Mouse (Mus musculus): ENCODE data around the gene Gm20388.

Gm20388 gene

DNA sequence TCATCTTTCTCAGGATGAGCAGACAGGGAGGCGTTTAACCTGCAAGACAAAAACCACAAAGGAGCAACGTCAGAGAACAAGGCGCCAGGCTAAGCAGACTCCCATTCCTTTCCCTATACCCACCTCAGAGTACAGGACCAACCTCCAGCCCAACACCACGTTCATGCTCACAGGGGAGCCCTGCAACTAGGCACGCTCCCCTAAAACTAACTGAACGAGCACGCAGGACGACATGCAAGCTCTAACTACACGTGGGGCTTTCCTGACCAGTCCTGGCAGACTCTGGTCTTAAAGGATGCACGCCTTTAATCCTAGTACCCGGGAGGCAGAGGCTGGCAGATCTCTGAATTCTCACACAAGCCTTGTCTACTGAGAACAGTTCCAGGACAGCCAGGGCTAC lies 1910.7 kb downstream of the Gm20388 start:
- DNase-seq (ENCODE audit: low spot score in 2 of 2), result no peak

GRCm38 (mm10) chr8:121821770-121822169 lies 1911.1 kb downstream of the Gm20388 start:
- DNase-seq (ENCODE audit: low spot score in 2 of 2), result no peak

DNA sequence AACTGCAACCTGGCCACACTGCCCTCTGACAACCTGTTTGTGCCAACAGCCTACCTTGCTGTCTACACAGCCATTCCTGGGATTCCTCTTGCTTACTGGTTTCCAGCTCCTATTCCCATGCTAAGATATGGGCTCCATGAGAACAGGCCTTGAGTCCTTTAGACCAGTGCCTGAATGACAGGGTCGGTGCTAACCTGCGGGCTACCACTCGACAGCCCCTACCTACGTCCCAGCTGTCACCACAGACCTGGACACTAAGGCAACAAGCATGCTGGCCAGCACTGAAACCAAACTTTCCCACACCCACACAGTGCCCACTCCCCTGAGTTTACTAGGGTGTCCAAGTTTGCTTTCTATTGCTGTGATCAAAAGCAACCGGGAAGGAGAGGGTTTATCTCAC lies 1917.1 kb downstream of the Gm20388 start:
- no peak for DNase-seq (ENCODE audit: low spot score in 2 of 2)

GRCm38 (mm10) chr8:121828376-121829023 lies 1917.9 kb downstream of the Gm20388 start:
- DNase-seq (ENCODE audit: low spot score in 2 of 2), result no peak

- DNase-seq (ENCODE audit: low spot score in 2 of 2), result peak; percentile 72 to 79
These were observed 1918.6 kb downstream of the Gm20388 start, which contains the start of gene Klhdc4 for GRCm38 (mm10) chr8:121829048-121829776. Klhdc4 (minus strand) TSS chr8:121829569.

- no peak for DNase-seq (ENCODE audit: low spot score in 2 of 2)
These were observed 1919.2 kb downstream of the Gm20388 start for GRCm38 (mm10) chr8:121829777-121830362.

GRCm38 (mm10) chr8:121832061-121832460 lies 1921.4 kb downstream of the Gm20388 start:
- DNase-seq (ENCODE audit: low spot score in 2 of 2), result no peak

DNA sequence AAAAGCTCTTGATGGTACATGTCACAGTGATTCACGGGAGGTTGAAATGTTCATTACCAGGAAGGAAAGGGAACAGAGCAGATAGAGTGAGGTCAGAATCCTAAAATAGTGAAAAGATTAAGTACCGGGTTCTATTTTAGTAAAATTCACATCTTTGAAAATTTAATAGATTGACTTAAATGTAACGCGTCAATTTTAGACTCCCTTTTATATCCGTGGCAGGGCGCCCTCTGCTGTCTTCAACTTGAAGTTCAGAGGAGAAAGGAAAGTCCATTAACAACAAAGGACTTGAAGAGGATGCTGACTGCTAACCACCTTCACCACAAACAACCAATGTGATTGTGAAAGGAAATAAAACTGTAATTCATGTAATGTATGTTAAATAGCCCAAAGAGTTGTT lies 1921.9 kb downstream of the Gm20388 start:
- DNase-seq (ENCODE audit: low spot score in 2 of 2), result peak in 1 of 2 experiments; percentile 61

DNA sequence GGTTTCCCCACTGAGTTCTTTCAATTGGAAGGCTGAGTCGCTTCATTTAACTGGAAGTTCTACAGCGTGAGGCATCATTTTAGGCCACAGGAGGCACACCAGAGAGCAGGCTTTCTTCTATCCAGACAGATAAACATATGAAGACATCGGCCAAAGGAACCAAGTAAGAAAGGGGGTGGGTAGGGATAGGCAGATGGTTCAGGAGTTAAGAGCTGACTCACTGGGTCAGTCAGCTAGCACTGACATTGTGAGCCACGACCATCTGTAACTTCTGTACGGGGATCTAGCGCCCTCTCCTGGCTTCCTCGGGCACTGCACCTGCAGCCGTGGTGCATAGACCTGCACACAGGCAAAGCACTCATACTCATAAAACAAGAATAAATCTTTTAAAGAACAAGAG lies 1930.6 kb downstream of the Gm20388 start:
- peak in 1 of 2 experiments; percentile 40 for DNase-seq (ENCODE audit: low spot score in 2 of 2)

GRCm38 (mm10) chr8:121842064-121842955 lies 1931.7 kb downstream of the Gm20388 start:
- no peak for DNase-seq (ENCODE audit: low spot score in 2 of 2)

GRCm38 (mm10) chr8:121843184-121843733 lies 1932.6 kb downstream of the Gm20388 start:
- no peak for DNase-seq (ENCODE audit: low spot score in 2 of 2)

- DNase-seq (ENCODE audit: low spot score in 2 of 2), result no peak
These were observed 1934.1 kb downstream of the Gm20388 start for GRCm38 (mm10) chr8:121844765-121845164.

GRCm38 (mm10) chr8:121846815-121847214 lies 1936.2 kb downstream of the Gm20388 start:
- no peak for DNase-seq (ENCODE audit: low spot score in 2 of 2)

DNA sequence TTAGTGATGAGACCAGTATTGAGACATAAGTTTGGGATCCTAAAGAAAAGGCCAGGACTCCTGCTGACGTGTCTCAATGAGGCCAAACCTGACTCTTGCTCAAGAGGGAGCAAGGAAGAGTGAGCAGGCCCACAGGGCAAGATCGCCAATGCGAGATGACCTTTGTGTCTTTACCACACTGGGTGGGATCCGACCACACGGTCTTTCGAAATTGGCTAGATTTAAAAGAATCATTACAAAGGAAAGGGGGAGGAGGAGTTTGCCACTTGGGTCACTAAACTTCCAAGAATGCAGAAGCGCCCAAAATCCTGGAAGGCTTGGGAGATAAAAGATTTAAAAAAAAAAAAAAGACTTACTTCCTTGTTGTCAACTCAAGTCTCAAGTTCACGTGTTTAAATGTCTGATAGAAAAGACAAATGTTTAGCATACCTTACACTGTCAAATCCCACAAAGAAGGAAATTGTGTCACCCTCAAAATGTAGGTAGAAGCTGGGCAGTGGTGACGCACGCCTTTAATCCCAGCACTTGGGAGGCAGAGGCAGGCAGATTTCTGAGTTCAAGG lies 1936.7 kb downstream of the Gm20388 start:
- DNase-seq (ENCODE audit: low spot score in 2 of 2), result no peak

DNA sequence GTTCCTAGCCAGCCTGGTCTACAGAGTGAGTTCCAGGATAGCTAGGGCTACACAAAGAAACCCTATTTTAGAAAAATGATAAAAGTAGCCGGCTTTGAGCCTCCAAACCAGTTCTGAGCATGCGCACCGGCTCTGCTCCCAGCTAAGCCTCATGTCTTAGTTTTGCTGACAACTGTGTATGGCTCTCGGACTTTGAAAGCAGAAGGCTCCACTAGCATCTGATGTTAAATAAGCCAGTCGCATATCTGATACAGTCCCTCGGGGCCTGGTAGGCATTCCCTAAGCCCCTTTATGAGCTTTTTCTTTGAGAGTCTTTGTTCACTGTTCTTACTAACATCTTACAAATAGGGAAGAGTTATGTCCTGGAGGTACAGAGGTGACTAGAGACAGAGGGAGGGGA lies 1937.3 kb downstream of the Gm20388 start:
- no peak for DNase-seq (ENCODE audit: low spot score in 2 of 2)

- DNase-seq (ENCODE audit: low spot score in 2 of 2), result no peak
These were observed 1937.9 kb downstream of the Gm20388 start for GRCm38 (mm10) chr8:121848495-121848894.

- DNase-seq (ENCODE audit: low spot score in 2 of 2), result no peak
These were observed 1938.7 kb downstream of the Gm20388 start for GRCm38 (mm10) chr8:121849303-121849702.

GRCm38 (mm10) chr8:121850018-121850417 lies 1939.4 kb downstream of the Gm20388 start:
- DNase-seq (ENCODE audit: low spot score in 2 of 2), result peak; percentile 62 to 69

DNA sequence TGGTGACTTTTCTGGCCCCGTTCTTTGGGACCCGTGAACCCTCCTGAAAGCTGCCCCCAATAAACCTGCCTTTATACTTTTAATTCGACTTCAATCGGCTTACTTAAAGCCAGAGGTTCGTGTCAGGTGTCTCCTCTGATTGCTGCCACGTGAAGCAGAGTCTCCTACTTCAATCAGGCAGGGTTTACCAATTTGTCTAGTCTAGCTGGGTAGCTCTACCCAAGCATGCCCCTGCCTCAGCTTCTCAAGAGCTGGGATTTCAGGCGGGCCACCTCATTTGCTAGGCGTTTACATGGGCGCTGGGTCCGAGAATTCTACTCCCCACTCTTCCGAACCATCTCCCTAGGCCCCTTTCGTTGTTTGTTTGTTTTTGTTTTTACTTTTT lies 1939.8 kb downstream of the Gm20388 start:
- DNase-seq (ENCODE audit: low spot score in 2 of 2), result no peak

- DNase-seq (ENCODE audit: low spot score in 2 of 2), result peak; percentile 97 to 98
These were observed 1940.3 kb downstream of the Gm20388 start for GRCm38 (mm10) chr8:121850821-121851470.

GRCm38 (mm10) chr8:121851716-121852115 lies 1941.1 kb downstream of the Gm20388 start:
- no peak for DNase-seq (ENCODE audit: low spot score in 2 of 2)
